Mouse (Mus musculus) MEL (cell line): Measurements from ENCODE around the gene Gnaq. TPM values are rescaled to one million over a fixed set of nuclear protein-coding genes. Genes with fewer than 3 reads are reported as not detected.

Experiments used
- DNase-seq: peaks from one replicate; pipeline ENCODE4 v3.0.0; 2011; ENCODE audit warnings: low read depth, low spot score
- H3K27ac ChIP-seq: 2 replicates; pipeline ENCODE4 v1.5.1; 2012; ENCODE audit warnings: low read depth, mild to moderate bottlenecking, control low read depth, low read length, moderate library complexity; ENCODE audit not compliant: control insufficient read depth
- H3K27me3 ChIP-seq, 2 experiments: fragments of 150-350 bp in 1 of 2; sonication (generic) in 1 of 2; 2 replicates each; pipeline ENCODE4 v1.6.1; 2012; ENCODE audit warnings: low read length in 2 of 2, mild to moderate bottlenecking in 2 of 2, improper control_type of control experiment in 1 of 2, moderate library complexity in 1 of 2; ENCODE audit not compliant: insufficient read depth in 2 of 2, control insufficient read depth in 1 of 2
- H3K36me3 ChIP-seq, 2 experiments: 2 replicates each; pipeline ENCODE4 v1.6.1; 2012 to 2014; ENCODE audit warnings: low read length in 2 of 2, improper control_type of control experiment in 1 of 2, inconsistent platforms in 1 of 2, mild to moderate bottlenecking in 1 of 2; ENCODE audit not compliant: insufficient read depth in 2 of 2, control insufficient read depth in 1 of 2
- H3K4me1 ChIP-seq, 2 experiments: fragments of 150-350 bp in 1 of 2; sonication (generic) in 1 of 2; 2 replicates each; pipeline ENCODE4 v1.6.1; 2012; ENCODE audit warnings: low read length in 2 of 2, improper control_type of control experiment in 1 of 2, mild to moderate bottlenecking in 1 of 2; ENCODE audit not compliant: insufficient read depth in 2 of 2, control insufficient read depth in 1 of 2
- H3K4me3 ChIP-seq, 2 experiments: fragments of 150-350 bp in 1 of 2; sonication (generic) in 1 of 2; 2 replicates each; pipeline ENCODE4 v1.5.1; 2012; ENCODE audit warnings: low read depth in 2 of 2, low read length in 2 of 2, mild to moderate bottlenecking in 2 of 2, moderate library complexity in 2 of 2, control low read depth in 1 of 2, improper control_type of control experiment in 1 of 2; ENCODE audit not compliant: control insufficient read depth in 1 of 2, insufficient read depth in 1 of 2
- H3K79me2 ChIP-seq: 2 replicates; pipeline ENCODE4 v1.6.1; 2012; ENCODE audit warnings: mild to moderate bottlenecking, low read length, moderate library complexity; ENCODE audit not compliant: control insufficient read depth, poor library complexity, insufficient read depth
- H3K9ac ChIP-seq: 2 replicates; pipeline ENCODE4 v1.6.1; 2012; ENCODE audit warnings: low read depth, mild to moderate bottlenecking, control low read depth, low read length, moderate library complexity; ENCODE audit not compliant: control insufficient read depth, poor library complexity, severe bottlenecking
- H3K9me3 ChIP-seq: fragments of 150-350 bp; sonication (generic); replicated peaks from 2 replicates; pipeline ENCODE4 v1.6.1; 2012; ENCODE audit warnings: mild to moderate bottlenecking, low read length, improper control_type of control experiment, moderate library complexity; ENCODE audit not compliant: insufficient read depth
- BHLHE40 ChIP-seq: IDR thresholded peaks from 2 replicates; pipeline ENCODE4 v1.6.1; 2012; ENCODE audit warnings: low read depth, mild to moderate bottlenecking, inconsistent platforms, low read length, improper control_type of control experiment, borderline replicate concordance
- CHD1 ChIP-seq: IDR thresholded peaks from 2 replicates; pipeline ENCODE4 v1.6.1; 2012; ENCODE audit warnings: low read depth, mild to moderate bottlenecking, inconsistent platforms, low read length, improper control_type of control experiment
- CHD2 ChIP-seq: IDR thresholded peaks from 2 replicates; pipeline ENCODE4 v1.6.1; 2011; ENCODE audit warnings: low read length, improper control_type of control experiment
- CTCF ChIP-seq, 3 experiments: IDR thresholded peaks in 2 of 3; conservative IDR thresholded peaks in 1 of 3; 2 replicates each; pipeline ENCODE4 v1.5.1; 2011 to 2012; ENCODE audit warnings: low read length in 3 of 3, low read depth in 2 of 3, mild to moderate bottlenecking in 2 of 3, improper control_type of control experiment in 1 of 3, inconsistent platforms in 1 of 3, mixed read lengths in 1 of 3, moderate library complexity in 1 of 3; ENCODE audit not compliant: control insufficient read depth in 1 of 3, insufficient read depth in 1 of 3, poor library complexity in 1 of 3, severe bottlenecking in 1 of 3
- E2F4 ChIP-seq: IDR thresholded peaks from 2 replicates; pipeline ENCODE4 v1.6.1; 2011; ENCODE audit warnings: low read depth, low read length, improper control_type of control experiment, borderline replicate concordance
- ELF1 ChIP-seq: IDR thresholded peaks from 2 replicates; pipeline ENCODE4 v1.6.1; 2014; ENCODE audit warnings: low read depth, mild to moderate bottlenecking, inconsistent platforms, low read length, improper control_type of control experiment, moderate library complexity
- EP300 ChIP-seq, 2 experiments: IDR thresholded peaks; 2 replicates each; pipeline ENCODE4 v1.6.1; 2011; ENCODE audit warnings: improper control_type of control experiment in 2 of 2, low read length in 2 of 2, low read depth in 1 of 2, mild to moderate bottlenecking in 1 of 2
- ETS1 ChIP-seq: IDR thresholded peaks from 2 replicates; pipeline ENCODE4 v1.6.1; 2012; ENCODE audit warnings: low read depth, mild to moderate bottlenecking, inconsistent platforms, low read length, improper control_type of control experiment, moderate library complexity
- GABPA ChIP-seq: IDR thresholded peaks from 2 replicates; pipeline ENCODE4 v1.6.1; 2012; ENCODE audit warnings: low read depth, mild to moderate bottlenecking, inconsistent platforms, low read length, improper control_type of control experiment, moderate library complexity
- HCFC1 ChIP-seq: IDR thresholded peaks from 2 replicates; pipeline ENCODE4 v1.6.1; 2012; ENCODE audit warnings: low read depth, mild to moderate bottlenecking, inconsistent platforms, low read length, improper control_type of control experiment, moderate library complexity
- KAT2A ChIP-seq: conservative IDR thresholded peaks from 2 replicates; pipeline ENCODE4 v1.6.1; 2012; ENCODE audit warnings: low read depth, low read length, improper control_type of control experiment, inconsistent platforms
- MAX ChIP-seq: IDR thresholded peaks from 2 replicates; pipeline ENCODE4 v1.6.1; 2011; ENCODE audit warnings: low read length, improper control_type of control experiment
- MXI1 ChIP-seq: IDR thresholded peaks from 2 replicates; pipeline ENCODE4 v1.6.1; 2011; ENCODE audit warnings: mild to moderate bottlenecking, low read depth, low read length, improper control_type of control experiment
- MYB ChIP-seq: IDR thresholded peaks from 2 replicates; pipeline ENCODE4 v1.6.1; 2011; ENCODE audit warnings: mild to moderate bottlenecking, low read depth, low read length, improper control_type of control experiment
- NELFE ChIP-seq: IDR thresholded peaks from 2 replicates; pipeline ENCODE4 v1.6.1; 2011; ENCODE audit warnings: low read depth, low read length, improper control_type of control experiment
- NRF1 ChIP-seq: IDR thresholded peaks from 2 replicates; pipeline ENCODE4 v1.6.1; 2014; ENCODE audit warnings: low read depth, mild to moderate bottlenecking, inconsistent platforms, low read length, improper control_type of control experiment, moderate library complexity; ENCODE audit not compliant: poor library complexity, insufficient read depth, severe bottlenecking
- POLR2A ChIP-seq, 2 experiments: IDR thresholded peaks; 2 replicates each; pipeline ENCODE4 v1.6.1; 2011 to 2012; ENCODE audit warnings: low read length in 2 of 2, mild to moderate bottlenecking in 2 of 2, control low read depth in 1 of 2, improper control_type of control experiment in 1 of 2, low read depth in 1 of 2, moderate library complexity in 1 of 2; ENCODE audit not compliant: control insufficient read depth in 1 of 2, insufficient read depth in 1 of 2, poor library complexity in 1 of 2
- POLR2AphosphoS2 ChIP-seq: IDR thresholded peaks from 2 replicates; pipeline ENCODE4 v1.6.1; 2011; ENCODE audit warnings: low read length, improper control_type of control experiment
- RAD21 ChIP-seq: IDR thresholded peaks from 2 replicates; pipeline ENCODE4 v1.6.1; 2011; ENCODE audit warnings: mild to moderate bottlenecking, low read depth, low read length, improper control_type of control experiment
- RCOR1 ChIP-seq: IDR thresholded peaks from 2 replicates; pipeline ENCODE4 v1.6.1; 2012; ENCODE audit warnings: low read depth, mild to moderate bottlenecking, inconsistent platforms, low read length, improper control_type of control experiment
- SIN3A ChIP-seq: IDR thresholded peaks from 2 replicates; pipeline ENCODE4 v1.6.1; 2012; ENCODE audit warnings: low read length, improper control_type of control experiment, inconsistent platforms
- SMC3 ChIP-seq: IDR thresholded peaks from 2 replicates; pipeline ENCODE4 v1.6.1; 2011; ENCODE audit warnings: low read depth, low read length, improper control_type of control experiment
- TAL1 ChIP-seq: IDR thresholded peaks from 2 replicates; pipeline ENCODE4 v1.6.1; 2012; ENCODE audit warnings: mild to moderate bottlenecking, inconsistent platforms, low read length, moderate library complexity, mixed read lengths
- TBP ChIP-seq: IDR thresholded peaks from 2 replicates; pipeline ENCODE4 v1.8.0; 2011; ENCODE audit warnings: low read depth, low read length, improper control_type of control experiment
- UBTF ChIP-seq: IDR thresholded peaks from 2 replicates; pipeline ENCODE4 v1.6.1; 2012; ENCODE audit warnings: low read depth, mild to moderate bottlenecking, inconsistent platforms, low read length, improper control_type of control experiment, moderate library complexity, borderline replicate concordance; ENCODE audit not compliant: insufficient read depth
- USF2 ChIP-seq, 2 experiments: IDR thresholded peaks; 2 replicates each; pipeline ENCODE4 v1.6.1; 2011 to 2012; ENCODE audit warnings: improper control_type of control experiment in 2 of 2, low read length in 2 of 2, borderline replicate concordance in 1 of 2, inconsistent platforms in 1 of 2, low read depth in 1 of 2, mild to moderate bottlenecking in 1 of 2; ENCODE audit not compliant: insufficient read depth in 1 of 2
- ZC3H11A ChIP-seq: IDR thresholded peaks from 2 replicates; pipeline ENCODE4 v1.6.1; 2012; ENCODE audit warnings: low read depth, mild to moderate bottlenecking, inconsistent platforms, low read length, improper control_type of control experiment
- ZKSCAN1 ChIP-seq: IDR thresholded peaks from 2 replicates; pipeline ENCODE4 v1.6.1; 2012; ENCODE audit warnings: low read depth, mild to moderate bottlenecking, inconsistent platforms, low read length, improper control_type of control experiment, moderate library complexity
- ZMIZ1 ChIP-seq: IDR thresholded peaks from 2 replicates; pipeline ENCODE4 v1.6.1; 2012; ENCODE audit warnings: low read depth, mild to moderate bottlenecking, inconsistent platforms, low read length, improper control_type of control experiment, moderate library complexity
- polyA plus RNA-seq, 2 experiments: library from polyadenylated mRNA; stranded (reverse) in 1 of 2; unstranded in 1 of 2; fragments of >175 nt in 1 of 2; fragments of >200 nt in 1 of 2; gene quantifications; 2 replicates each; pipeline versions ENCODE4 v1.2.1 to v1.2.4; 2012; ENCODE audit warnings: low replicate concordance in 2 of 2, low read depth in 1 of 2; ENCODE audit not compliant: insufficient read length in 2 of 2, insufficient read depth in 1 of 2, missing spikeins in 1 of 2
- total RNA-seq: library from RNA; depleted of rRNA; stranded (reverse); fragments of 300-350 nt; gene quantifications from 2 replicates; pipeline ENCODE4 v1.2.3, GENCODE M21; 2012

Gene Gnaq
- total and polyA plus RNA-seq, 3 experiments: not detected

DNA sequence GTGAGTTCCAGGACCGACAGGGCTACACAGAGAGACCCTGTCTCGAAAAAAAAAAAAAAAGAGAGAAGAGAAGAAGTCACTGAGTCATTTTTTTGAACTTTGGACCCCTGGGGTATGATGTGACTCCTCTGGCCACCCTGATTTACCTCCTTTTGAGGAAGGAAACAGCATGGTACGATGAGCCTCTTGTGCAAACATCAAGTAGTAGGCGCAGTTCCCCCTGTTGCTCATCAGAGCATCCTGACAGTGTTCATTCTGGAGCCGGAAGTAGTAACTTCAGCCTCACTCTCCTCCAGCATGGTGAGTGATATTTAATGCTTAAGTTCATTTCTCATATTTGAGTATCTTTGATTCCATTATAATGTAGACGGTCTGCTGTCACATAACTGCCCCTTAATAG is 190.4 kb downstream of the Gnaq start:
- Histone ChIP-seq H3K27me3 (peaks cover 11 to 13% of the 10 kb centered on the region in 2 experiments), H3K27ac (no peak overlapping the region), H3K9ac (no peak overlapping the region), H3K4me3 (no peak overlapping the region), H3K36me3 (no peaks in the 10 kb centered on the region), H3K79me2 (no peaks in the 10 kb centered on the region), H3K9me3 (no peaks in the 10 kb centered on the region), H3K4me1 (no peaks in the 10 kb centered on the region)
- DNase-seq: no peak
- TF ChIP-seq ETS1: no peak
- TF ChIP-seq MYB: no peak
- TF ChIP-seq HCFC1: no peak
- no peak for TF ChIP-seq POLR2AphosphoS2
- TF ChIP-seq MAX: no peak
- TF ChIP-seq RCOR1: no peak
- no peak for TF ChIP-seq ZC3H11A
- TF ChIP-seq NELFE: no peak
- no peak for TF ChIP-seq ELF1
- TF ChIP-seq GABPA: no peak
- TF ChIP-seq ZMIZ1: no peak
- TF ChIP-seq SIN3A: no peak

DNA sequence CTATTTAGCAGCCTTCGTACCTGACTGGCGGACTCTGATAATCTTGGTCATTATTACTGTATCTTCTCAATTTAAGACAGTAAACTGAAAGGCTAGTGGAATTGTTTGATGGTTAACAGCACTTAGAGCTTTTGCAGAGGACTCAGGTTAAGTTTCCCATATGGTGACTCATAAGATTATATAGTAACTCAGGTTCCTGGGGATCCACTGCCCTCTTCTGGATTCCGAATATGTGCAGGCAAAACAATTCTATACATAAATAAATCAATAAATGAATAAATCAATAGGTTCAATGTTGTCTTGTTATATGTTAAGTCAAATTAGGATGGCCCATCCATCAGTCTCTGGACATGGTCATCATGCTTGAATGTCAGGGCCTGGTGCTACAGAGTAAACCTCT is 191.6 kb downstream of the Gnaq start:
- Histone ChIP-seq H3K4me1 (no peaks in the 10 kb centered on the region), H3K9me3 (no peaks in the 10 kb centered on the region), H3K27ac (no peak overlapping the region), H3K9ac (no peak overlapping the region), H3K79me2 (no peaks in the 10 kb centered on the region), H3K4me3 (no peak overlapping the region), H3K27me3 (peaks cover 9 to 13% of the 10 kb centered on the region in 2 experiments), H3K36me3 (no peaks in the 10 kb centered on the region)
- no peak for TF ChIP-seq E2F4
- TF ChIP-seq RAD21: peak; percentile 29
- TF ChIP-seq UBTF: no peak
- no peak for TF ChIP-seq MYB
- no peak for TF ChIP-seq POLR2A (IDR thresholded peaks at IDR 0.05; ENCODE audit: control insufficient read depth in 1 of 2, insufficient read depth in 1 of 2, low read depth in 1 of 2, low read length in 2 of 2, poor library complexity in 1 of 2)
- TF ChIP-seq KAT2A: no peak
- no peak for TF ChIP-seq ZKSCAN1
- no peak for TF ChIP-seq NRF1
- no peak for TF ChIP-seq TAL1
- TF ChIP-seq BHLHE40: no peak
- TF ChIP-seq CHD1: no peak
- TF ChIP-seq MAX: no peak
- TF ChIP-seq GABPA: no peak
- no peak for TF ChIP-seq EP300 (IDR thresholded peaks at IDR 0.05; ENCODE audit: low read depth in 1 of 2, low read length in 2 of 2)
- TF ChIP-seq CHD2: no peak
- peak in 1 of 3 experiments; percentile 14; a peak in 1 of 6 replicates for TF ChIP-seq CTCF (IDR thresholded peaks at IDR 0.05 in 2 of 3, conservative IDR thresholded peaks at IDR 0.05 in 1 of 3; ENCODE audit: control insufficient read depth in 1 of 3, insufficient read depth in 1 of 3, low read depth in 2 of 3, low read length in 3 of 3, poor library complexity in 1 of 3, severe bottlenecking in 1 of 3)
- TF ChIP-seq SMC3: peak; percentile 28; the same call in 1 of the 2 replicates
- no peak for TF ChIP-seq TBP
- TF ChIP-seq MXI1: no peak
- TF ChIP-seq USF2 (IDR thresholded peaks at IDR 0.05; ENCODE audit: borderline replicate concordance in 1 of 2, insufficient read depth in 1 of 2, low read depth in 1 of 2, low read length in 2 of 2): no peak
- DNase-seq: no peak
